20 mouse cellular contexts compared by ENCODE assay signal in genomic region chr11:33396275-33396674, GRCm38 (mm10).
DNase-seq lines count a peak whose midpoint lies in the region; TF ChIP-seq lines count a peak whose summit lies in the region.
"Had no signal": no experiment of that assay in that cellular context is flagged by ENCODE, and none has a peak within 500 bp of the region (broad histone marks: within the 10 kb centered on the region; RNA-seq: fewer than 3 reads in every experiment).

No protein-coding gene starts in this region.

- H3K9me3 ChIP-seq in CH12.LX (replicated peaks; ENCODE audit: low read length) (no peaks in the 10 kb centered on the region), ES-E14 (ENCODE audit: control insufficient read depth, insufficient read depth, low read depth, low read length) (no peaks in the 10 kb centered on the region)
- H3K9me3 ChIP-seq: G1E had no signal

- no peak overlapping the region for H3K4me3 ChIP-seq in CH12.LX (replicated peaks in 1 of 3; ENCODE audit: low read depth in 2 of 3, low read length in 2 of 3, poor library complexity in 1 of 3)
- H3K4me3 ChIP-seq in ES-E14 (ENCODE audit: insufficient read depth in 1 of 2, low read depth in 1 of 2, low read length in 2 of 2, poor library complexity in 1 of 2, severe bottlenecking in 1 of 2), result no peak overlapping the region

- TF ChIP-seq RAD21 in CH12.LX (IDR thresholded peaks at IDR 0.05; ENCODE audit: low read depth, low read length), result no peak

- peak; percentile 61 for DNase-seq in heart, adult 11 months
- DNase-seq in heart, adult 18-20 months, result no peak
- DNase-seq in CH12.LX (ENCODE audit: extremely low read depth) (no peak), ES-E14 (ENCODE audit: low read depth, low spot score) (no peak)
- no peak for DNase-seq in layer of hippocampus, postnatal 14 days (ENCODE audit: low spot score in 2 of 2)
- DNase-seq in adrenal gland, postnatal 25 days, result no peak
- DNase-seq: adrenal gland, adult 2 months; adrenal gland, adult 8-10 months; adrenal gland, postnatal 10 days; adrenal gland, postnatal 14 days; adrenal gland, postnatal 36 days; B cell, adult 2 months; cerebellum, adult 11 months; cerebellum, adult 11-12 months; cerebellum, adult 18-20 months; cerebellum, adult 2 months; cerebellum, adult 8-10 months; cerebellum, adult 9-10 months had no signal

- H3K79me2 ChIP-seq in CH12.LX (replicated peaks; ENCODE audit: control insufficient read depth, extremely low read depth, insufficient read depth, poor library complexity, severe bottlenecking), result no peaks in the 10 kb centered on the region

- dilution Hi-C loops in CH12.LX (cut with MboI; ENCODE audit: extremely low pct_ligation_motif_present, extremely low pct_unique_long_range_greater_than_20kb, low sequenced_read_pairs), result no loop called here

- no peak overlapping the region for H3K9ac ChIP-seq in CH12.LX (ENCODE audit: insufficient read depth, low read depth)
- H3K9ac ChIP-seq in ES-E14 (ENCODE audit: insufficient read depth, low read depth, low read length, poor library complexity, severe bottlenecking), result no peak overlapping the region

- H3K4me1 ChIP-seq in CH12.LX (ENCODE audit: control insufficient read depth in 1 of 2, insufficient read depth in 2 of 2) (no peaks in the 10 kb centered on the region), ES-E14 (ENCODE audit: control insufficient read depth in 2 of 2, insufficient read depth in 2 of 2, low read length in 2 of 2, poor library complexity in 1 of 2) (no peaks in the 10 kb centered on the region)

- TF ChIP-seq CTCF in CH12.LX (conservative IDR thresholded peaks at IDR 0.05 in 1 of 2, IDR thresholded peaks at IDR 0.05 in 1 of 2; ENCODE audit: low read depth in 2 of 2, low read length in 2 of 2), result no peak

- H3K27me3 ChIP-seq in CH12.LX (replicated peaks), result no peaks in the 10 kb centered on the region
- H3K27me3 ChIP-seq: Patski had no signal

- no peak overlapping the region for H3K4me2 ChIP-seq in CH12.LX (ENCODE audit: insufficient read depth, low read depth, poor library complexity, severe bottlenecking)

- TF ChIP-seq POLR2A in CH12.LX (IDR thresholded peaks at IDR 0.05; ENCODE audit: low read depth, low read length), result no peak

- no peak overlapping the region for H3K27ac ChIP-seq in CH12.LX (ENCODE audit: insufficient read depth, low read depth)
- H3K27ac ChIP-seq in ES-E14 (ENCODE audit: insufficient read depth, low read depth, low read length, poor library complexity, severe bottlenecking), result no peak overlapping the region

- H3K36me3 ChIP-seq in CH12.LX (replicated peaks in 1 of 2; ENCODE audit: control insufficient read depth in 1 of 2, insufficient read depth in 1 of 2, low read length in 1 of 2) (no peaks in the 10 kb centered on the region), ES-E14 (ENCODE audit: control insufficient read depth, insufficient read depth, low read length, poor library complexity, severe bottlenecking) (peaks cover 5% of the 10 kb centered on the region; the same call in 1 of the 2 replicates)
- H3K36me3 ChIP-seq: G1E had no signal

- no peak for TF ChIP-seq EP300 in CH12.LX (IDR thresholded peaks at IDR 0.05; ENCODE audit: low read length)

- in situ Hi-C loops in CH12.LX (cut with MboI; ENCODE audit: low pct_ligation_motif_present, low pct_unique_long_range_greater_than_20kb, low sequenced_read_pairs), result no loop called here
- in situ Hi-C loops in ES-E14 (cut with MboI; ENCODE audit: low sequenced_read_pairs in 2 of 2, unreplicated experiment in 2 of 2), result no loop called here

TF ChIP-seq in CH12.LX, 34 proteins besides CTCF, POLR2A, EP300 and RAD21:
- TF ChIP-seq SIN3A (IDR thresholded peaks at IDR 0.05; ENCODE audit: low read length), result no peak
- TF ChIP-seq MAFK (IDR thresholded peaks at IDR 0.05; ENCODE audit: insufficient replicate concordance, low read length), result peak; percentile 55
- TF ChIP-seq NRF1 (IDR thresholded peaks at IDR 0.05; ENCODE audit: low read depth, low read length), result no peak

TF ChIP-seq in ES-E14, 5 proteins besides CTCF, POLR2A, EP300 and RAD21:
- TF ChIP-seq MAFK (IDR thresholded peaks at IDR 0.05; ENCODE audit: insufficient read depth, low read depth, low read length), result peak; percentile 68
- TF ChIP-seq CHD2 (IDR thresholded peaks at IDR 0.05; ENCODE audit: low read depth, low read length), result no peak
- no peak for TF ChIP-seq HCFC1 (IDR thresholded peaks at IDR 0.05; ENCODE audit: borderline replicate concordance, insufficient read depth, low read length)
